Mouse (Mus musculus) heart, postnatal 10 days (tissue): ENCODE data around the gene Nynrin. TPM values are rescaled to one million over a fixed set of nuclear protein-coding genes. Genes with fewer than 3 reads are reported as not detected.

Source experiments
- DNase-seq, 2 experiments: peaks; one replicate each; pipeline ENCODE4 v3.0.0; 2021
- intact Hi-C: fragments of 180-260 bp; cut with DNase I; formaldehyde crosslinking; loops from one replicate; pipeline ENCODE4 v1.15.1; 2025
- total RNA-seq, 2 experiments: library from RNA; stranded (reverse); gene quantifications; 2 replicates each; pipeline ENCODE4 v1.2.3; 2021

The Nynrin gene
- total RNA-seq, 2 experiments from 2014 or later: 24.1 to 27.6 TPM

DNA sequence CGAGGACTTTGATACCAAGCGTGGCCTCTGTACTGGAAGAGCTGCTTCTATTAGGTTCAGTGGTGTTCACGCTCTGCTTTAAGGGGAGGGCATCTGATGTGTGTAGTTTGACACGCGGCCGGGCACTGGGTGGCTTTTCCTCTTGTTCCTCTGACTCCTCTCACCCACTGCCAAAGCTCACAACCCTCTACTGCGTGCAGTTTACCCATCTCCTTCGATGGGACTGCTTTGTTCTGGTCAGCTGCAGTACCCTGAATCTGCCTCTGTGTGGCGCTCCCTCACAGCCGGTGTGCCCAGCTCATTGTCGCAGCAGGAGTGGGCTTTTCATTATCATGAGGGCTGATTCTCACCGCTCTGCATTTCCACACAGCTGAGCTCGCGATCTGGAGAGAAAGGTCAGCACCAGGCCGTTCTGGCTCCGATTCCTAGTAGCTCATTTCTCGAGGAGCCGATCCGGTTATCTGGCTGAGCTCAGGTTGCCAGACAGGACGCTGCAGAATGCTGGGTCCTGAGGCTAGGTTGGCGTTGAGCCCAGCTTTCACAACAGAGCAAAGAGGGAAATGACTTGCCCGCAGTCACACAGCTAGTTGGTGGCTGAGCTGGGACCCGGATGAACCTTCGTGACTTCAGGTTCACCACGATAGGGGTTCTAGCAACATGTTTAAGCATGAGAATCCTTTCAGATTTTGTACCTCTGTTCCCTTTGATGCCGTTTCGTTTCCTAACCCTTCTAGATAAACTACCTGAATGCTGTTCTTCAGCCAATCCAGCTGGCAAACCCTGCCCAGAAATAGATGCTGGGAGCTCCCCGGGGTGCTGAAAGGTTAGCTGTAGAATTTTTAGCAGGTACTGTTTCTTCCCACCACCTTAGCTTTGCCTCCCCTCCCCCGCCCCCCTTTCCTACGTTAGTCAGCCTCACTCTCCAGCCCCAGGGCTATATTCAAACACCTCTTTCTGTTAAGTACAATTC is 20.2 kb downstream of the Nynrin start:
- intact Hi-C loops: loop anchor here (2.0 kb wide), 1 partner anchor 45 kb away; no protein-coding TSS in a partner anchor
- peak; percentile 82 to 89 for DNase-seq

DNA sequence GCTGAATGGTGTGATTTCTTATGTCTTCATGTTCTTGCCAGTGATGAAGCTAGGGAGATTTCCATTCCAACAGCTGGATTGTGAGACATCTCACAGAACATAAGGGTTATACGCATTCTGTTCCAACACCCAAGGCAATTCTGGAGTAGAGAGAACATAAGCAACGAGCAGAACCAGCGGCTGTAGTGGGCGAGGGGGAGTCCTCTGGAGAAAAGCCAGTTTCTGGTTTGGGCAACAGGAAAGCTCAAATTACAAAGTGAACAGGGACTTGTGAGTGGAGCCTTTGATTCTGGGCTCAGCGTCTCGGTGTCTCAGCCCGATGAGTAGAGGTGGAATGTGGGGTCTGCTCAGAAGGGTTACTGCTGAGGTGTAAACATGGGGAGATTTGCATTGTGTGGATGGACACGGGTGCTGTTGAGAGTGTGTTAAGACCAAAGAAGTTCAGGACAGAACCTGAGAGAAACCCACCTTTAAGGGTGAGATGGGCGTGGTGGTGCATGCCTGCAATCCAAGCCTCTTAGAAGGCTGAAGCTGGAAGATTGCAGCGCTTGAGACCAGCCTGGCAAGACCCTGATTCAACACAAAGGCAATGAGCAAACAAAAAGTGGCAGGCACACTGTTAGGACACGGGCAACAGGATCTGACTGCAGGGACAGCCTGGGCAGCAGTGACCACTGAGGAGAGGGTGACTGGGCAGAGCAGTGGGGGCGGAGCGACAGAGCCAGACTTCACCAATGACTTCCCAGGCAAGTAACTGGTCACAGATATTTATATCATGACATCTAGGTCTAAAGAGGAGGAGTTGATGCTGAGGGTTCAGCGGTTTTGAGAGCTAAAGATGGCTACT is 23.9 kb downstream of the Nynrin start:
- intact Hi-C loops: no loop called here
- no peak for DNase-seq

GRCm38 (mm10) chr14:55878316-55878940 is 24.6 kb downstream of the Nynrin start:
- intact Hi-C loops: no loop called here
- no peak for DNase-seq

- DNase-seq: peak; percentile 80 to 86
- intact Hi-C loops: no loop called here
Measured at GRCm38 (mm10) chr14:55879623-55880022, 25.8 kb downstream of the Nynrin start.

GRCm38 (mm10) chr14:55880982-55881381 is 27.2 kb downstream of the Nynrin start:
- no peak for DNase-seq
- intact Hi-C loops: no loop called here

DNA sequence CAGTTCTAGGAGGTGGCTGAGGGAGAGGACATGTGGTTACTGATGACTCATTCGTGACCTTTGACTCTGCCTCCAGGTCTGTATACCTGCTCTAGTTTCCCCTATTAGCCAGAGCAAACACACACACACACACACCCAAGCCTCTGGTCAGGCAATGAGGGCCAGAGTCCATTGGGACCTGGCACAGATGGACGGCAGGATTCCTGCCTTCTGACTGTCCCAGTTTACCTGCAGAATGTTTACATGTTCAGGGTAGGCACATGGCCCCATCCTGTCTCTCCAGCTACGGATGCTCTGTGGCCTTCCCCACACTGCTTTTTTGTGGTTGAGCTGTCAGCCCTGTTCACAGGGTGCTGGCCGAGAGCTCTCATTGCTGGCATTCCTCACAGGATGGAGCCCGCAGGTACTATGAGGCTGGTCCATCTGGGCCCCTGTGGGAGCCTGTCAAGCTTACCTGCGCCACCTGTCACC is 28.4 kb downstream of the Nynrin start:
- no peak for DNase-seq
- intact Hi-C loops: loop anchor here (2.0 kb wide), 1 partner anchor 13 kb away; no protein-coding TSS in a partner anchor

DNA sequence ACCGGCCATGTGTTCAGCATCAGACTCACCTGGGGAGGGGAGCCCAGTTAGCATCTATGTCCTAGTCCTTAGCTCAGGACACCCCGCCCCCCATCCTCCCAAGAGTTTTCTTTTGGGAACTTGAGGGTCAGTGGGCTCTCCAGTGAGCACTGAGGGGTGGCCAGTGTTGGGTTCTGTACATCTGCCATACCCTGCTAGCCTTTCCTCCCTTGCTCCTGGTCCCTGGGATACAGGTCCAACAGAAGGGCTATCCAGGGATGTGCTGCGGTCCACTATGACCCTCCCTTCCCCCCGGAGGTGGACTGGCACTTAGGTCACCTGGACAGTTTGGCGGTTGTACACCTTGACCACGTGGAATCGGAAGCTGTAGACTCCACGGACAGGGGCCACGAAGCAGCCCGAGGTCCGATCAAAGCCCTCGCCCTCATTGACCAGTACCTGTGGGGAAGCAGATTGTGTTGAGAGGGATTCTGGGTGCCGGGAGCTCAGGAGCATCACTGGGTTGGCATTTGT is 29.4 kb downstream of the Nynrin start:
- intact Hi-C loops: loop anchor here (2.0 kb wide), 1 partner anchor 14 kb away; no protein-coding TSS in a partner anchor
- DNase-seq: no peak

- no peak for DNase-seq
- intact Hi-C loops: loop anchor here (2.0 kb wide), 1 partner anchor 15 kb away; no protein-coding TSS in a partner anchor
Measured at GRCm38 (mm10) chr14:55883663-55884062, 29.9 kb downstream of the Nynrin start.

- intact Hi-C loops: no loop called here
Measured at GRCm38 (mm10) chr14:55884166-55884565, 30.4 kb downstream of the Nynrin start, which contains the start of gene Cbln3. Gene Cbln3, minus strand, starts transcription at chr14:55884392.

DNA sequence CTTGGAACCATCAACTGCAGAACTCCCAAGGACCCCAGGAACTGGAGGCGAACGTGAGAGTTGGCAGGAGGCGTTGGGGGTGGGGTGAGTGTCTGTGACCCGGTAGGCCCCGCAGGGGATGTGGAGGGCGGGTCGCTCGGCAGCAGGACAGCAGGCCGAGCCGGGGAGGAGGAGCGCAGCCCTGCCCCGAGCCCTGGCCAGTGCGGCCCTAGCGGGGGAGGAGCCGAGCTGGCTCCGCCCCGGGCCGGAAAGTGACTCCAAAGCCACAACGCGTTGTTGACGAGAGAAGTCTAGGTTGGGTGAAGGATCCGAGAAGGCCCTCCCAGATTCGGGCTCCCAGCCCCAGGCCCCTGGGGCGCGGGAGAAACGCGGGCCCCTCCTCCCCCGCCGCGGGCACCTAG is 30.9 kb downstream of the Nynrin start, which contains the start of gene Khnyn:
Khnyn (plus strand) TSS at position 235 of the 401 bp plus-strand sequence.
- intact Hi-C loops: no loop called here
- peak; percentile 95 for DNase-seq

More at GRCm38 (mm10) chr14:55884166-55884565, 30.4 kb downstream of the Nynrin start, which contains the start of gene Cbln3:
- peak; percentile 83 to 88 for DNase-seq

GRCm38 (mm10) chr14:55885114-55885790 is 31.4 kb downstream of the Nynrin start:
- DNase-seq: peak; percentile 54 to 67

GRCm38 (mm10) chr14:55885791-55886271 is 32.0 kb downstream of the Nynrin start:
- intact Hi-C loops: no loop called here
- peak; percentile 65 to 66 for DNase-seq

More at GRCm38 (mm10) chr14:55885114-55885790, 31.4 kb downstream of the Nynrin start:
- intact Hi-C loops: no loop called here

DNA sequence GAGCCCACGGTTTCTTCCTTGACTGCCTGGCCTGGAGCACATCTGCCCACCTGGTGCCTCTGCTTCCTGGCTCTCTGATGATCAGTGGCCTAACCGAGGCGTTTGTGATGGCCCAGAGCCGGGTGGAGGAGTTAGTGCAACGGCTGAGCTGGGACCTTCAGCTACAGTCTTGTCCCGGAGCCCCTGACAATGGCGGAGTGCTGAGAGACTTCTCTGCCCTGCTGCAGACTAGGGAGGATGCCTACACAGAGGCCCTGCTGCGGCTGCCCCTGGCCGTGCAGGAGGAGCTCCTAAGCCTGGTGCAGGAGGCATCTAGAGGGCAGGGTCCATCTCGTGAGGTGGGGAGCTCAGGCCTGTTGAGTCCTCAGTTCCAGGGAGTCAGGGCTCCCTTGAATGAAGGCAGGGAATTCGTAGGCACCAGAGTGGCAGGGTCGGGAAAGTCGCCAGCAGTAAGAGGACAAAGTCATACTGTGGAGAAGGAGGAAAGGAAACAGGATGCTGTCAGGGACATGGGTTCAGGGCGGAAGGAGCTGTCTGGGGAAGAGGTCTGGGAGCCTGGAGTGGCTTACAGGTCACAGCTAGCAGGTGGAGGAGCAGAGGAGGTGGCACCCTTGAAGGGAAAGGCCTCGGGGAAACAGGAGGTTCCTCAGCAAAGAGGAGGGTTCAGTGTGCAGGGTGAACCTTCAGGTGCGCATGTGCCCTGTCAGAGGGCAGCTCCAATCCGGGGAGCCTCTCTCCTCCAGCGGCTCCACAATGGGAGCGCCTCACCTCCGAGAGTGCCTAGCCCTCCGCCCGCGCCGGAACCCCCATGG is 33.0 kb downstream of the Nynrin start:
- DNase-seq: no peak

GRCm38 (mm10) chr14:55897671-55898070 is 43.9 kb downstream of the Nynrin start:
- peak in 1 of 2 experiments; percentile 14 for DNase-seq
- intact Hi-C loops: no loop called here

More for the DNA sequence above, 33.0 kb downstream of the Nynrin start:
- intact Hi-C loops: no loop called here

GRCm38 (mm10) chr14:55898947-55899346 is 45.1 kb downstream of the Nynrin start:
- intact Hi-C loops: no loop called here
- no peak for DNase-seq

- intact Hi-C loops: no loop called here
Measured at GRCm38 (mm10) chr14:55899701-55900413, 46.0 kb downstream of the Nynrin start, which contains the start of gene Sdr39u1. Gene Sdr39u1, minus strand, starts transcription at chr14:55900293.

DNA sequence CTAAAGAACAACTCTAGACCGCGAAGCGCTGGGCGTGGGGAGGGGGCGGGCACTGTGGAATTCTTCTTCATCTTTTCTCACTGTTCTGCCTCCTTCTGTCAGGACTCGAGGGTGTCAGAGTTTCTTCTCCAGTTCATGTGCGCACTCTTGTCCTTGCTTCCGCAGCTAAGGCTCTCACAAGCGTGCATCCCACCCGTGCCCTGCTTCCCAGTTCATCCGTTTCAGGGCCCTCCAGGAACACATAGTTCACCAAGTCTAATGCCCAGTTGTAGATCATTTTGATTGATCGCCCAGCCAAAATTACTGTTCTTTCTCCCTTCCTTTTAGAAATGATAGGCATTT is 46.6 kb downstream of the Nynrin start:
- intact Hi-C loops: no loop called here
- DNase-seq: no peak

More at GRCm38 (mm10) chr14:55899701-55900413, 46.0 kb downstream of the Nynrin start, which contains the start of gene Sdr39u1:
- DNase-seq: peak; percentile 89 to 90
